Mouse (Mus musculus): ENCODE measurements around the gene Toe1.

- TF ChIP-seq CTCF (conservative IDR thresholded peaks at IDR 0.05 in 1 of 2, IDR thresholded peaks at IDR 0.05 in 1 of 2; ENCODE audit: low read depth in 2 of 2, low read length in 2 of 2): no peak
- TF ChIP-seq POLR2A (IDR thresholded peaks at IDR 0.05; ENCODE audit: low read depth, low read length): peak; percentile 57
- TF ChIP-seq ZC3H11A (IDR thresholded peaks at IDR 0.05; ENCODE audit: low read depth, low read length): no peak
- TF ChIP-seq RCOR1 (conservative IDR thresholded peaks at IDR 0.05; ENCODE audit: low read depth, low read length): no peak
- TF ChIP-seq MAZ (IDR thresholded peaks at IDR 0.05; ENCODE audit: low read depth, low read length): no peak
- TF ChIP-seq GABPA (IDR thresholded peaks at IDR 0.05; ENCODE audit: insufficient replicate concordance, low read depth, low read length): no peak
- no peak for TF ChIP-seq MAFK (IDR thresholded peaks at IDR 0.05; ENCODE audit: insufficient replicate concordance, low read length)
- no peak for TF ChIP-seq ZKSCAN1 (IDR thresholded peaks at IDR 0.05; ENCODE audit: borderline replicate concordance, low read depth, low read length)
- TF ChIP-seq SMC3 (IDR thresholded peaks at IDR 0.05; ENCODE audit: low read depth, low read length): no peak
- no peak for TF ChIP-seq E2F4 (IDR thresholded peaks at IDR 0.05; ENCODE audit: insufficient replicate concordance, low read depth, low read length)
Measured at GRCm38 (mm10) chr4:116820902-116821693, 13.7 kb upstream of the Toe1 start.
